Mouse (Mus musculus) spleen, adult 2 months (tissue): ENCODE measurements around the gene Ctnnb1. TPM values are rescaled to one million over a fixed set of nuclear protein-coding genes. Genes with fewer than 3 reads are reported as not detected.

ENCODE experiments used
- DNase-seq, 2 experiments: peaks; one replicate each; pipeline versions ENCODE4 v3.0.0 to v3.0.0-alpha.2; 2012 to 2021; ENCODE audit warnings: low spot score in 2 of 2, low read depth in 1 of 2
- H3K27ac ChIP-seq: fragments of 200-500 bp; 2 replicates; pipeline ENCODE4 v1.5.1; 2012; ENCODE audit warnings: low read length, inconsistent platforms; ENCODE audit not compliant: insufficient read depth
- H3K27me3 ChIP-seq: fragments of 200-500 bp; 2 replicates; pipeline ENCODE4 v1.6.1; 2012; ENCODE audit warnings: mild to moderate bottlenecking, moderate library complexity, low read length, inconsistent platforms; ENCODE audit not compliant: control insufficient read depth, insufficient read depth
- H3K36me3 ChIP-seq: fragments of 200-500 bp; 2 replicates; pipeline ENCODE4 v1.6.1; 2012; ENCODE audit warnings: mild to moderate bottlenecking, low read length, inconsistent platforms; ENCODE audit not compliant: control insufficient read depth, insufficient read depth
- H3K4me1 ChIP-seq: fragments of 200-500 bp; 2 replicates; pipeline ENCODE4 v1.6.1; 2011; ENCODE audit warnings: inconsistent platforms; ENCODE audit not compliant: control insufficient read depth, insufficient read depth, insufficient read length
- H3K4me3 ChIP-seq: fragments of 200-500 bp; 2 replicates; pipeline ENCODE4 v1.5.1; 2011; ENCODE audit warnings: mild to moderate bottlenecking, inconsistent platforms; ENCODE audit not compliant: insufficient read depth, insufficient read length; ENCODE audit errors: extremely low read depth
- CTCF ChIP-seq: fragments of 200-500 bp; IDR thresholded peaks from 2 replicates; pipeline ENCODE4 v1.5.1; 2011; ENCODE audit warnings: mild to moderate bottlenecking, inconsistent platforms; ENCODE audit not compliant: insufficient read depth, insufficient read length, insufficient replicate concordance; ENCODE audit errors: extremely low read depth
- POLR2A ChIP-seq: fragments of 200-500 bp; IDR thresholded peaks from 2 replicates; pipeline ENCODE4 v1.6.1; 2011; ENCODE audit warnings: low read depth, low read length, inconsistent platforms
- WGBS: fragments of 180-500 bp; shearing (Covaris S2); methylation state at CpG from one replicate; pipeline ENCODE4 v1.1.7; 2018; 5-methylcytosine and 5-hydroxymethylcytosine counted together
- polyA plus RNA-seq: library from polyadenylated mRNA; depleted of rRNA; stranded (reverse); fragments of >200 nt; gene quantifications from 2 replicates; pipeline ENCODE4 v1.2.3, GENCODE M21; 2012; rRNA removed

Ctnnb1 gene
- 44.7 and 62.5 TPM in 2 replicates for polyA plus RNA-seq

- DNase-seq: no peak
These were observed at the start of gene Ctnnb1 for GRCm38 (mm10) chr9:120929081-120929480. Gene Ctnnb1, plus strand, starts transcription at chr9:120929216.

GRCm38 (mm10) chr9:120880286-120880685 lies 48.7 kb upstream of the Ctnnb1 start:
- WGBS: 92% methylated on average over 9 of the region's 9 CpGs
- Histone ChIP-seq H3K27me3 (no peaks in the 10 kb centered on the region), H3K36me3 (no peaks in the 10 kb centered on the region), H3K4me3 (no peak overlapping the region), H3K4me1 (no peaks in the 10 kb centered on the region), H3K27ac (no peak overlapping the region)
- TF ChIP-seq CTCF (no peak), POLR2A (no peak)
- DNase-seq: no peak

More at GRCm38 (mm10) chr9:120929081-120929480, at the start of gene Ctnnb1:
- Histone ChIP-seq H3K4me1 (no peaks in the 10 kb centered on the region), H3K27me3 (no peaks in the 10 kb centered on the region), H3K27ac (no peak within 1 kb of the TSS), H3K36me3 (no peaks in the 10 kb centered on the region), H3K4me3 (no peak within 1 kb of the TSS)
- TF ChIP-seq POLR2A (no peak), CTCF (no peak)
- WGBS: 95% methylated on average over 11 of the region's 11 CpGs

GRCm38 (mm10) chr9:120881121-120881520 lies 47.9 kb upstream of the Ctnnb1 start:
- DNase-seq: no peak
- H3K4me1 ChIP-seq: no peaks in the 10 kb centered on the region
- WGBS: 87% methylated on average over 15 of the region's 15 CpGs
- no peak for TF ChIP-seq CTCF
- TF ChIP-seq POLR2A: no peak
- no peak overlapping the region for H3K27ac ChIP-seq
- H3K36me3 ChIP-seq: no peaks in the 10 kb centered on the region
- no peak overlapping the region for H3K4me3 ChIP-seq
- H3K27me3 ChIP-seq: no peaks in the 10 kb centered on the region

- H3K36me3 ChIP-seq: no peaks in the 10 kb centered on the region
- TF ChIP-seq CTCF (no peak), POLR2A (no peak)
- no peaks in the 10 kb centered on the region for H3K4me1 ChIP-seq
- no peaks in the 10 kb centered on the region for H3K27me3 ChIP-seq
- no peak overlapping the region for H3K4me3 ChIP-seq
- DNase-seq: no peak
- WGBS: 79% methylated on average over 4 of the region's 4 CpGs
- no peak overlapping the region for H3K27ac ChIP-seq
These were observed 47.2 kb upstream of the Ctnnb1 start for GRCm38 (mm10) chr9:120881839-120882238.

- Histone ChIP-seq H3K4me1 (no peaks in the 10 kb centered on the region), H3K27me3 (no peaks in the 10 kb centered on the region), H3K27ac (no peak overlapping the region), H3K4me3 (no peak overlapping the region), H3K36me3 (no peaks in the 10 kb centered on the region)
- 84% methylated on average over 10 of the region's 10 CpGs for WGBS
- TF ChIP-seq CTCF (no peak), POLR2A (no peak)
- no peak for DNase-seq
These were observed 44.3 kb upstream of the Ctnnb1 start for GRCm38 (mm10) chr9:120884726-120885125.

GRCm38 (mm10) chr9:120887631-120888030 lies 41.4 kb upstream of the Ctnnb1 start:
- Histone ChIP-seq H3K4me3 (no peak overlapping the region), H3K27me3 (no peaks in the 10 kb centered on the region), H3K27ac (no peak overlapping the region), H3K36me3 (no peaks in the 10 kb centered on the region), H3K4me1 (no peaks in the 10 kb centered on the region)
- DNase-seq: no peak
- TF ChIP-seq CTCF: no peak
- TF ChIP-seq POLR2A: no peak
- WGBS: 83% methylated on average over 2 of the region's 2 CpGs

GRCm38 (mm10) chr9:120893435-120893834 lies 35.6 kb upstream of the Ctnnb1 start:
- no peak overlapping the region for H3K27ac ChIP-seq
- H3K27me3 ChIP-seq: no peaks in the 10 kb centered on the region
- 76% methylated on average over 11 of the region's 11 CpGs for WGBS
- DNase-seq: no peak
- no peak overlapping the region for H3K4me3 ChIP-seq
- no peaks in the 10 kb centered on the region for H3K4me1 ChIP-seq
- TF ChIP-seq POLR2A: no peak
- no peak for TF ChIP-seq CTCF
- no peaks in the 10 kb centered on the region for H3K36me3 ChIP-seq
